Mouse (Mus musculus): ENCODE results near the gene Ubox5. TPM values are rescaled to one million over a fixed set of nuclear protein-coding genes. Genes with fewer than 3 reads are reported as not detected.
"Not testable (repeated sequence)": the region's sequence is repeated elsewhere in the genome, so short reads cannot be mapped to it uniquely, and the experiment has no call there.

Gene Ubox5
- polyA plus RNA-seq, 1 experiment: 5.0 TPM

DNA sequence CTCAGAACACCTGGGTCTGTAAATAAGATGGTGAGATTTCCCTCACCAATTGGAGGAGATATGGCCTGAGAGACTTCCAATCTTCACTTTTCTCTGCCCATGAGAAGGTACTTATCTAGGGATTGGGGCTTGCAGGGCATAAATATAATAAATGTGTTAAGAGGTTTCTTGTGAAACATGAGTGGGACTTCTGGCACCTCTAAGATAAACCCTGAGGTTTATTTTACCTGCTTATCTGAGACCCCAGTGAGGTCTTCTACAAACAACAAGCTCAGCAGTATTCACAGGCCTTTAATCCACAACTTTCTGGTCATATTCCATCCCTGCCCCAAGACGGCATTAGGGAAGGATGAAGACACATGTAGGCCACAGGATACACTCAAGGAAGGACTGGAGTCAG is 23.9 kb upstream of the Ubox5 start:
- H3K4me3 ChIP-seq (ENCODE audit: insufficient read depth, low read length): no peak overlapping the region
- H3K4me1 ChIP-seq (ENCODE audit: control insufficient read depth, insufficient read depth, low read length): no peaks in the 10 kb centered on the region
- H3K27ac ChIP-seq (ENCODE audit: insufficient read depth, low read depth, low read length): no peak overlapping the region
- TF ChIP-seq CTCF (IDR thresholded peaks at IDR 0.05; ENCODE audit: low read depth, low read length): no peak

DNA sequence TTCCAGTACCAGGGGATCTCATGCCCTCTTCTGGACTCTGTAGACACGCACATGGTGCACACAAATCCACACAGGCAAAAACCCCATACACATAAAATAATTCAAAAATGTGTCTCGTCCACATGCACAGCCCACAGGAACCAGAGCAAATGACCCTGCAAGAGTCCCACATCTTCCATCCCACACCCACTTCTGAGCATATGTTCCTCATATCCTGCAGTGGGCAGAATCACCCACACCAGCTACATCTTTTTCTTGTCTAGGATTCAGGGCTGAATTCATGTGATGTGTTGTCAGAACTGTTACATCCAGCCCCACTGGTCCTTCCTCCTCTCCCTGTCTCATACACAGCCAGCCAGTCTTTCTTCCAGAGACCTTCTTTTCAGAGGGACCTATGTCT is 23.5 kb upstream of the Ubox5 start:
- no peak for TF ChIP-seq CTCF (IDR thresholded peaks at IDR 0.05; ENCODE audit: low read depth, low read length)
- TF ChIP-seq POLR2A (IDR thresholded peaks at IDR 0.05; ENCODE audit: borderline replicate concordance, low read depth, low read length): no peak
- no peaks in the 10 kb centered on the region for H3K4me1 ChIP-seq (ENCODE audit: control insufficient read depth, insufficient read depth, low read length)
- no peak overlapping the region for H3K27ac ChIP-seq (ENCODE audit: insufficient read depth, low read depth, low read length)

DNA sequence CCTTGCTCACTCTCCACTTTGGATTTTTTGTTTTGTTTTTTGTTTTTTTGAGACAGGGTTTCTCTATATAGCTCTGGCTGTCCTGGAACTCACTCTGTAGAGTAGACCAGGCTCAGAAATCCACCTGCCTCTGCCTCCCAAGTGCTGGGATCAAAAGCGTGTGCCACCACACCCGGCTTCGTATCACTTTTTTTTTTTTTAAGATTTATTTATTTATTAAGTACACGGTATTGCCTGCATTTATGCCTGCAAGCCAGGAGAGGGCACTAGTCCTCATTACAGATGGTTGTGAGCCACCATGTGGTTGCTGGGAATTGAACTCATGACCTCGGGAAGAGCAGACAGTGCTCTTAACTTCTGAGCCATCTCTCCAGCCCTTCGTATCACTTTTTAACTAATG is 19.2 kb upstream of the Ubox5 start:
- H3K27ac ChIP-seq (ENCODE audit: insufficient read depth, low read depth, low read length); H3K4me1 ChIP-seq (ENCODE audit: control insufficient read depth, insufficient read depth, low read length); H3K4me3 ChIP-seq (ENCODE audit: insufficient read depth, low read length): not testable (repeated sequence)

More for the DNA sequence above, 23.5 kb upstream of the Ubox5 start:
- H3K4me3 ChIP-seq (ENCODE audit: insufficient read depth, low read length): no peak overlapping the region

DNA sequence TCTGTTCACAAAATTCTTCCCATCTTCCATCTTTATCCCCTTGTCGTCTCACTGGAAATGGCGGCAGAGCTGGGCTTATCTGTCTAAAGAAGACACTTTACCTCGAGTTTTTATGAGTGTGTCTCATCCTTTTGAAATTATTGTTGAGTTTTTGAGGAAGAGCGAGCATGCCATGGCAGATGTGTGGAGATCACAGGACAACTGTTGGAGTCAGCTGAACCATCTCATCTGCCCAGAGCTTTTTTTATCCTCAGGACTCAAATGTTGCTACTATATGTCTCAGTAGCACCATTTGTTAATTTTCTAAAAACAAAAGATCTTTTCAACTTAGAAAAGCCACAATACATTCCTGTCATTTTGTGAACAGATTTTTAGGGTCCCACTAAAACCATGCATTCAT is 15.4 kb upstream of the Ubox5 start:
- TF ChIP-seq POLR2A (IDR thresholded peaks at IDR 0.05; ENCODE audit: borderline replicate concordance, low read depth, low read length) (no peak), CTCF (IDR thresholded peaks at IDR 0.05; ENCODE audit: low read depth, low read length) (no peak)
- H3K4me1 ChIP-seq (ENCODE audit: control insufficient read depth, insufficient read depth, low read length): peaks cover 6% of the 10 kb centered on the region
- no peak overlapping the region for H3K27ac ChIP-seq (ENCODE audit: insufficient read depth, low read depth, low read length)
- no peak overlapping the region for H3K4me3 ChIP-seq (ENCODE audit: insufficient read depth, low read length)

DNA sequence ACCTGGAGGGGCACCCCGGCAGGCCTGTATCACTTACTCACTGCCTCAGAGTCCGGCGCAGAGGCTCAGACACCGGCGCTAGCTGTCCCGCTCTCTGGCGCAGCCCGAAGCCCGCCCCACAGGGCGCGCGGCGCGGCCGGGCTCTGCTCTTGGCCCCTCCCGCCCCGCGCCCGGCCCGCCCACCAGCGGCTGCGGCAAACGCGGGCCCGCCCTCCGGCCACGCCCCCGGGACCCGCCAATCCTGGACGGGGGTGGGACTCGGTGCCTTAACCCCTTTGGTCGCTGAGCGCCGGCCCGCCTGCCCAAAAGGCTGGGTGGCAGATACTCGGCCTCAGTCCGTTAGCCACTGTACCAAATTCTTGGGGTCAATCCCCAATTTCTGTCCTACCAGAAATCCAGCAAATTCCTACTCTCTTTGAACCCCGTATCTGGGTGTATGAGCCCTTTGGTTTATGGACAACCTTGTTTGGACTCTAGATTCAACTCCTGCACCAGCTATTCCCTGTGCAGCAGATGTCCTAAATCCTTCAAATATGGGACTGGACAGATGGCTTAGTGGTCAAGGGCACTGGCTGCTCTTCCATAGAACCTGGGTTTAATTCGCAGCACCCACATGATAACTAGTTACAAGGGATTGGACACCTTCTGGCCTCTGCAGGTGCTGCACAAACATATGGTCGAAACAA is 13.0 kb upstream of the Ubox5 start, which contains the start of gene Lzts3:
Gene Lzts3, minus strand, starts transcription at position 120 of the 686 bp plus-strand sequence.
- H3K27ac ChIP-seq (ENCODE audit: insufficient read depth, low read depth, low read length): no peak within 1 kb of the TSS
- TF ChIP-seq POLR2A (IDR thresholded peaks at IDR 0.05; ENCODE audit: borderline replicate concordance, low read depth, low read length) (no peak), CTCF (IDR thresholded peaks at IDR 0.05; ENCODE audit: low read depth, low read length) (no peak)
- H3K4me3 ChIP-seq (ENCODE audit: insufficient read depth, low read length): peak within 1 kb of the TSS; percentile 78
- H3K4me1 ChIP-seq (ENCODE audit: control insufficient read depth, insufficient read depth, low read length): peaks cover 6% of the 10 kb centered on the region

DNA sequence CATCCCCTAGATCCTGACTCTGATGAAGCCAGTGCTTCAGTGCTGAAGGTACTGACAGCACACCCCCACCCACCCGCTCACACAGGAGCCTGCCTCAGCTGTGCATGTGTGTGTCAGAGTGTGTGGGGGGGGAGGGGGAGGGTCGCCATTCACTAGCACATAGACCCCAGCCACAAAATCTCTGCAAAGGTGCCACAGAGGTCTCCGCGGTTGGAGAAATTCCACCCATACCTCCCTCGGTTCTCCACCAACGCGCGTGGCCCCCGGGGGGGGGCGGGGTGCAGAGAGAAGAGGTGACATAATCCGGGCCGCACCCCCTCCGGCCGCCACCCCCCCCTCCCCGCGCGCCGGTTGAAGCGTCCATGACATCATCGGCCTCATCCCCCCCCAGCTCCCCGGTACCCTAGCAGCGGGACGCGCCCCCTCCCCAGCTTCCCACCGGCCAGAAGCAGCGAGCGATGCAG is 12.4 kb upstream of the Ubox5 start:
- peak overlapping the region; percentile 78 for H3K4me3 ChIP-seq (ENCODE audit: insufficient read depth, low read length)
- H3K4me1 ChIP-seq (ENCODE audit: control insufficient read depth, insufficient read depth, low read length): peaks cover 6% of the 10 kb centered on the region
- TF ChIP-seq CTCF (IDR thresholded peaks at IDR 0.05; ENCODE audit: low read depth, low read length) (no peak), POLR2A (IDR thresholded peaks at IDR 0.05; ENCODE audit: borderline replicate concordance, low read depth, low read length) (no peak)
- no peak overlapping the region for H3K27ac ChIP-seq (ENCODE audit: insufficient read depth, low read depth, low read length)

DNA sequence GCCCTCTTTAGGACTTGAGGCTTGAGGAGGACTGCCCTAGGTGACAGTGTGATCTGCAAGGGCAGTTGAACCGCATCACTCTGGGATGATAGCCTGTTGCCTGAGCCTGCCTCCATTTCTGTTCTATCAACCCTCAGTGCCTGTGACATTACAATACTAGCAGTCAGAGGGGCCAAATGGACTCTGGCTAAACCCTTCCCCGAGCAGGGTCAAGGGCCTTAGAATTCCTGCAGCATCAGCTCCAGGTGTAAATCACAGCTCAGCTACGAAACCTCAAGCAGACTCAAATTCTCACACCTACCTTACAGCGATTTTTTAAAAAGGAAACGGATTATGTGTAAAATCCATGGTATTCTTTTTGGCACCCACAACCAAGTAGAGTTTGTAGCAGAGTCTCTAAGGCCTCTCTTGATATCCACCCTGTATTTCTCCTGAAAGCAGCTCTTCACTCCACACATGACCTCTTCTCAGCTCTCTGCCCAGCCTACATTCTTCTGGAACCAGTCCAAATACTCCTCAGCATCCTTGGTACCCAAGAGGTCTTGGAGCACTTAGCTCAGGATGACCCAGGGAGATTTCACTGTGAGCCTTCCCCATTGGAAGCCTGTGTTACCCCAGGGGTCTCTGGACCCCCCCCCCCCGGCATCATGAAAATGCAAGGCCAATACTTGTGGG is 11.7 kb upstream of the Ubox5 start:
- Histone ChIP-seq H3K4me3 (ENCODE audit: insufficient read depth, low read length) (no peak overlapping the region), H3K4me1 (ENCODE audit: control insufficient read depth, insufficient read depth, low read length) (peaks cover 6% of the 10 kb centered on the region), H3K27ac (ENCODE audit: insufficient read depth, low read depth, low read length) (no peak overlapping the region)
- TF ChIP-seq CTCF (IDR thresholded peaks at IDR 0.05; ENCODE audit: low read depth, low read length) (no peak), POLR2A (IDR thresholded peaks at IDR 0.05; ENCODE audit: borderline replicate concordance, low read depth, low read length) (no peak)

DNA sequence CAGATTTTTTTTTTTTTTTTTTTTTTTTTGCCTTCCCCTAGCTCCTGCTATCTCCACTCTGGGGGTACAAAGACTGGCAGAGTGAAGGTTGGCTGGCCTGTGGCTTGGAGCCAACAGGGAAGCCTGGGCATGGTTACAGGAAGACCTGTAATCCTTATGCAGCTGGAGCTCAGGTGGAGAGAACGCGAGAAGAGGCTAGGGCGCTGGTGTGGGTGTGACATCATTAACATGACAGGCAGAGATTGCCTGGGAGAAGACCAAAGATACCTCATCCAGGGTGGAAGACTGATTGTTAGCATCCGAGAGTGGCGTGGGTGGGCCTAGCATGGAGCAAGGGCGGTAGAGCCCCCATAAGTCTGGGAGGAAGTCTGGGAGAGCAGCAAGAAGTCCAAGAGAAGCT is 9.4 kb upstream of the Ubox5 start:
- H3K4me3 ChIP-seq (ENCODE audit: insufficient read depth, low read length): no peak overlapping the region
- TF ChIP-seq CTCF (IDR thresholded peaks at IDR 0.05; ENCODE audit: low read depth, low read length): no peak
- no peak for TF ChIP-seq POLR2A (IDR thresholded peaks at IDR 0.05; ENCODE audit: borderline replicate concordance, low read depth, low read length)

DNA sequence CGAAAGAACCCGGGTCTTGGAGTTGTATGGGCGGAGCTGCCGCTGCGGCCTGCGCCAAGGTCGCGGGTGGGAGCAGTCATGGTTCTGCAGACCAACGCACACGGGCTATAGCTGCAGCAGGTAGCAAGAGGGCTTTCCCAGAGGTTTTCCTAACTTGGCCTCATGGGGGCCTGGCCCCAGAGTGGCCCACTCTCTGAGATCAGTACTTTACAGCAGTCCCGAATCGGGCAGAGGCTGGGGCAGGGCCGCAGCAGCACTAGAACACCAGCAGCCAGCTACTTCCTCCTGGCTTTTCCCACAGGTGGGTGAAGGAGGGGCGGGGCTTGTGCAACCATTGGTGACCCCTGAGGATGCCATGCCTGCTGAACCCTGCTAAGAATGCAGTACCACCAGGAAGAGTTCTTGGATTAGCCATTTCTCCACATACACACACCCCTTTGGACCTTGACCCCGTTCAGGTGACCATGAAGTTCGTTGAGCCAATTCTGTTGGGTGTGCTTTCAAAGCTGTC is 8.3 kb upstream of the Ubox5 start:
- peaks cover 3% of the 10 kb centered on the region for H3K4me1 ChIP-seq (ENCODE audit: control insufficient read depth, insufficient read depth, low read length)
- no peak overlapping the region for H3K4me3 ChIP-seq (ENCODE audit: insufficient read depth, low read length)
- TF ChIP-seq POLR2A (IDR thresholded peaks at IDR 0.05; ENCODE audit: borderline replicate concordance, low read depth, low read length) (no peak), CTCF (IDR thresholded peaks at IDR 0.05; ENCODE audit: low read depth, low read length) (no peak)
- H3K27ac ChIP-seq (ENCODE audit: insufficient read depth, low read depth, low read length): no peak overlapping the region

More for the DNA sequence above, 9.4 kb upstream of the Ubox5 start:
- H3K4me1 ChIP-seq (ENCODE audit: control insufficient read depth, insufficient read depth, low read length): peaks cover 6% of the 10 kb centered on the region
- H3K27ac ChIP-seq (ENCODE audit: insufficient read depth, low read depth, low read length): no peak overlapping the region

DNA sequence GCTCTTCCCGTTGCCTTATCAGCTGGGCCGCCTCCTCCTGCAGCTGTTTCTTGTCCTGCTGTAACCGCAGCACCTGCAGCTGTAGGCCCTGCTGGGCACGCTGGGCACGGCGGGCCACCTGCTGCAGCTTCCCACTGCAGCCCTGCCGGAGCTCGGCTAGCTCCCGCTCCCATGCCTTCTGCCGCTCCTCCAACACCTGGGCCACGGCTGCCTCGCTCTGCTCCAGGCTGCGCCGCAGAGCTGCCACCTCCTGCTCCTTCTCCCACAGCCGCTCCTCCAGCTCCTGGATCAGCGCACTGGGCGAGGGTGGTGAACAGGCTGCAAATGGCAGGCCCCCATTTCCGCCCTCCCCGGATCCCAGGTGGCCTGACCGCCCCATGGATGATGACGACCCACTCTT is 6.0 kb upstream of the Ubox5 start:
- Histone ChIP-seq H3K4me3 (ENCODE audit: insufficient read depth, low read length) (no peak overlapping the region), H3K27ac (ENCODE audit: insufficient read depth, low read depth, low read length) (no peak overlapping the region)
- TF ChIP-seq POLR2A (IDR thresholded peaks at IDR 0.05; ENCODE audit: borderline replicate concordance, low read depth, low read length) (no peak), CTCF (IDR thresholded peaks at IDR 0.05; ENCODE audit: low read depth, low read length) (no peak)

More for the DNA sequence above, 6.0 kb upstream of the Ubox5 start:
- peaks cover 4% of the 10 kb centered on the region for H3K4me1 ChIP-seq (ENCODE audit: control insufficient read depth, insufficient read depth, low read length)

Measured in bone marrow macrophage, adult 2 months (primary cell).